Mouse (Mus musculus) stomach, embryonic 16.5 days (tissue): ENCODE results near the gene Dtx3l. TPM values are rescaled to one million over a fixed set of nuclear protein-coding genes. Genes with fewer than 3 reads are reported as not detected.
"Not testable (repeated sequence)": the region's sequence is repeated elsewhere in the genome, so short reads cannot be mapped to it uniquely, and the experiment has no call there.

Experiments
- ATAC-seq: fragments of 200-750 bp; cut with Nextera tagmentation; 2 replicates; pipeline ENCODE4 v1.8.0; 2017; ENCODE audit warnings: moderate number of reproducible peaks, moderate TSS enrichment; ENCODE audit not compliant: insufficient read depth, low FRiP score
- H3K27ac ChIP-seq: fragments of 300-500 bp; sonication (generic); 2 replicates; pipeline ENCODE4 v1.5.1; 2014; ENCODE audit warnings: low read length
- H3K27me3 ChIP-seq: fragments of 300-500 bp; sonication (generic); 2 replicates; pipeline ENCODE4 v1.6.1; 2014; ENCODE audit warnings: low read length, control low read depth, mixed read lengths; ENCODE audit not compliant: control insufficient read depth, insufficient read depth
- H3K36me3 ChIP-seq: fragments of 300-500 bp; sonication (generic); 2 replicates; pipeline ENCODE4 v1.6.1; 2014; ENCODE audit warnings: low read length; ENCODE audit not compliant: control insufficient read depth, insufficient read depth
- H3K4me1 ChIP-seq: fragments of 300-500 bp; sonication (generic); 2 replicates; pipeline ENCODE4 v1.6.1; 2014; ENCODE audit warnings: low read length, control low read depth, mixed read lengths; ENCODE audit not compliant: control insufficient read depth, insufficient read depth
- H3K4me2 ChIP-seq: fragments of 300-500 bp; sonication (generic); 2 replicates; pipeline ENCODE4 v1.6.1; 2014; ENCODE audit warnings: low read depth, low read length, mixed read lengths
- H3K4me3 ChIP-seq: fragments of 300-500 bp; sonication (generic); replicated peaks from 2 replicates; pipeline ENCODE4 v1.5.1; 2014; ENCODE audit warnings: mild to moderate bottlenecking, low read length
- H3K9ac ChIP-seq: fragments of 300-500 bp; sonication (generic); 2 replicates; pipeline ENCODE4 v1.6.1; 2014; ENCODE audit warnings: low read length
- H3K9me3 ChIP-seq: fragments of 300-500 bp; sonication (generic); replicated peaks from 2 replicates; pipeline ENCODE4 v1.6.1; 2016; ENCODE audit warnings: low read length, control low read depth; ENCODE audit not compliant: control insufficient read depth
- WGBS: fragments of 180-500 bp; shearing (Covaris S2); extraction: QIAGEN DNeasy Blood & Tissue Kit; methylation state at CpG from one replicate; pipeline ENCODE4 v1.1.7; 2014; 5-methylcytosine and 5-hydroxymethylcytosine counted together
- polyA plus RNA-seq: library from polyadenylated mRNA; unstranded; fragments of >200 nt; fragmentation: Nextera tagmentation; extraction: Ambion mirVana; gene quantifications from 2 replicates; pipeline ENCODE4 v1.2.1, GENCODE M21; 2015

Dtx3l gene
- polyA plus RNA-seq, 1 experiment from 2014 or later = 7.1 TPM

GRCm38 (mm10) chr16:35903014-35903640 lies 35.8 kb downstream of the Dtx3l start:
- Histone ChIP-seq H3K9ac (no peak overlapping the region), H3K4me3 (no peak overlapping the region), H3K27ac (no peak overlapping the region), H3K4me2 (no peak overlapping the region), H3K4me1 (no peaks in the 10 kb centered on the region), H3K36me3 (no peaks in the 10 kb centered on the region), H3K9me3 (no peaks in the 10 kb centered on the region), H3K27me3 (no peaks in the 10 kb centered on the region)
- WGBS = 89% methylated on average over 6 of the region's 6 CpGs
- no peak for ATAC-seq

GRCm38 (mm10) chr16:35900541-35900940 lies 38.4 kb downstream of the Dtx3l start:
- Histone ChIP-seq H3K9ac (no peak overlapping the region), H3K4me2 (no peak overlapping the region), H3K27ac (no peak overlapping the region), H3K4me1 (no peaks in the 10 kb centered on the region), H3K36me3 (no peaks in the 10 kb centered on the region), H3K27me3 (no peaks in the 10 kb centered on the region), H3K9me3 (no peaks in the 10 kb centered on the region), H3K4me3 (no peak overlapping the region)
- no peak for ATAC-seq
- 70% methylated on average over 3 of the region's 3 CpGs for WGBS

- Histone ChIP-seq H3K27ac (no peak overlapping the region), H3K9me3 (no peaks in the 10 kb centered on the region), H3K4me3 (no peak overlapping the region), H3K4me1 (no peaks in the 10 kb centered on the region), H3K27me3 (no peaks in the 10 kb centered on the region), H3K9ac (no peak overlapping the region), H3K36me3 (no peaks in the 10 kb centered on the region), H3K4me2 (no peak overlapping the region)
- WGBS = 41% methylated on average over 6 of the region's 6 CpGs
- ATAC-seq = no peak
These were observed 44.0 kb downstream of the Dtx3l start for GRCm38 (mm10) chr16:35894997-35895396.

- H3K9ac ChIP-seq, H3K4me3 ChIP-seq, ATAC-seq, H3K4me1 ChIP-seq, H3K4me2 ChIP-seq, H3K27me3 ChIP-seq, H3K36me3 ChIP-seq, H3K27ac ChIP-seq, H3K9me3 ChIP-seq: not testable (repeated sequence)
- WGBS = 67% methylated on average over 5 of the region's 5 CpGs
These were observed 47.3 kb downstream of the Dtx3l start for GRCm38 (mm10) chr16:35891603-35892002.

- 80% methylated on average over 3 of the region's 3 CpGs for WGBS
- Histone ChIP-seq H3K36me3 (no peaks in the 10 kb centered on the region), H3K4me1 (no peaks in the 10 kb centered on the region), H3K4me3 (no peak overlapping the region), H3K27ac (no peak overlapping the region), H3K9ac (no peak overlapping the region), H3K4me2 (no peak overlapping the region), H3K9me3 (no peaks in the 10 kb centered on the region), H3K27me3 (no peaks in the 10 kb centered on the region)
- ATAC-seq = no peak
These were observed 48.3 kb downstream of the Dtx3l start for GRCm38 (mm10) chr16:35890645-35891044.

GRCm38 (mm10) chr16:35888910-35889309 lies 50.0 kb downstream of the Dtx3l start:
- H3K36me3 ChIP-seq = no peaks in the 10 kb centered on the region
- no peak overlapping the region for H3K27ac ChIP-seq
- ATAC-seq = no peak
- 92% methylated on average over 5 of the region's 5 CpGs for WGBS
- H3K9ac ChIP-seq = no peak overlapping the region
- H3K4me3 ChIP-seq = no peak overlapping the region
- no peaks in the 10 kb centered on the region for H3K9me3 ChIP-seq
- no peaks in the 10 kb centered on the region for H3K4me1 ChIP-seq
- no peaks in the 10 kb centered on the region for H3K27me3 ChIP-seq
- H3K4me2 ChIP-seq = no peak overlapping the region

GRCm38 (mm10) chr16:35888174-35888573 lies 50.8 kb downstream of the Dtx3l start:
- Histone ChIP-seq H3K36me3 (no peaks in the 10 kb centered on the region), H3K4me2 (no peak overlapping the region), H3K27me3 (no peaks in the 10 kb centered on the region), H3K9me3 (no peaks in the 10 kb centered on the region), H3K9ac (no peak overlapping the region), H3K27ac (no peak overlapping the region), H3K4me3 (no peak overlapping the region), H3K4me1 (no peaks in the 10 kb centered on the region)
- ATAC-seq = no peak
- WGBS = 80% methylated on average over 7 of the region's 7 CpGs

Other genes with a start within 250 kb of the Dtx3l start
- gene Dirc2, start 169.8 kb downstream of the Dtx3l start, polyA plus RNA-seq = 8.2 and 8.8 TPM in 2 replicates
- gene Hspbap1, start 168.8 kb downstream of the Dtx3l start, polyA plus RNA-seq = 12.7 and 13.3 TPM in 2 replicates
- gene Parp14, start 67.6 kb downstream of the Dtx3l start, polyA plus RNA-seq = 1.1 and 2.2 TPM in 2 replicates
- 10.7 and 10.9 TPM in 2 replicates for gene Parp9, start 681 bp downstream of the Dtx3l start, polyA plus RNA-seq
- 38.9 and 40.0 TPM in 2 replicates for gene Kpna1, start 39.6 kb upstream of the Dtx3l start, polyA plus RNA-seq
- gene Wdr5b, start 102.0 kb upstream of the Dtx3l start, polyA plus RNA-seq = 7.1 and 8.0 TPM in 2 replicates
- gene Fam162a, start 132.4 kb upstream of the Dtx3l start, polyA plus RNA-seq = 494 and 500 TPM in 2 replicates
- gene Ccdc58, start 132.5 kb upstream of the Dtx3l start, polyA plus RNA-seq = 82.1 and 83.8 TPM in 2 replicates
- gene Csta1, start 192.1 kb upstream of the Dtx3l start, polyA plus RNA-seq = 34.9 and 39.6 TPM in 2 replicates
- 11.7 and 17.5 TPM in 2 replicates for gene Stfa2l1, start 217.7 kb upstream of the Dtx3l start, polyA plus RNA-seq
- 28.6 and 48.3 TPM in 2 replicates for gene Gm5483, start 245.1 kb upstream of the Dtx3l start, polyA plus RNA-seq